Mouse (Mus musculus) CD8-positive naive resting alpha-beta T cell, adult 2 months (primary cell): Measurements from ENCODE around the gene Tmem110.

ENCODE experiments used
- DNase-seq, 2 experiments: peaks; one replicate each; pipeline ENCODE4 v3.0.0; 2022; ENCODE audit warnings: low read depth in 2 of 2, low spot score in 2 of 2

The Tmem110 gene

GRCm38 (mm10) chr14:30825476-30826131 is at the start of gene Tmem110:
Gene Tmem110 (plus strand): TSS chr14:30825590.
- peak; percentile 74 to 85 for DNase-seq

DNA sequence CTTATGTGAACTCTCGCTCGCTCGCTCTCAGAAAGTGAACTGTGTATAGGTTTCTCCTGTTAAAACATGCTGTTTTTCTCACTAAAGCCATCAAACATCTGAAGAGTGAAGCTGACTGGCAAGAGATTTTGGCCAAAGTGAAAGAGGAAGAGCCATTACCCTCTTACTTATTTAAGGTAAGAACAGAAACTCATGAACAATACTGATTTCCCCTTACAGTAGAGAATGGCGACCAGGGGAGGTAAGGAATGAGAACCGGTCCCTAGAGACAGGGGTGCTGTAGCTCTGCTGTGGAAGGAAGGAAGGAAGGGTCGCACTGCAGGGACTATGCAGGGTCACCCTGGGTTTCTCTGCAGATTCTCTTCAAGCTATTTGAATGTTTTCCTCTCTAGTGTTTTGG is 40.8 kb upstream of the Tmem110 start:
- no peak for DNase-seq

GRCm38 (mm10) chr14:30789471-30789870 is 35.9 kb upstream of the Tmem110 start:
- DNase-seq: no peak

GRCm38 (mm10) chr14:30792871-30793270 is 32.5 kb upstream of the Tmem110 start:
- DNase-seq: no peak

- no peak for DNase-seq
These were observed 23.6 kb upstream of the Tmem110 start for GRCm38 (mm10) chr14:30801756-30802155.

DNA sequence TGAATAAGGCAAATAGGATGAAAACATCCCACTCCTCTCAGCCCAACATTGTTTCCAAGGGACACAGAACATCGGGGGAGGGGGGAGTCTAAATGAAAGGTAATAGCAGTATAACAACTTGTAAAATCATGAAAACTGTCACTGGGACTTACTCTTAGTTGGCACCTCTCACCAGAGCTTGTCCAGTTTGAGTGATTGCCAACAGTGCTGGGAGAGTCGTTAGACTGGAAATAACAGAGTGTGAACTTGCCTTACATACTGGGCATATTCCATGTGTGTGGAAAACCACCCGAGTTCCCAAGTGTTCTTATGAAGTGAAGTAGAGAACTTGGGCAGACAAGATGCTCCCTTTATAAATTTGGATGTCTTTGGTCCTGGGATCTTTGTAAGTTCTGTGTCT is 4.3 kb upstream of the Tmem110 start:
- no peak for DNase-seq

DNA sequence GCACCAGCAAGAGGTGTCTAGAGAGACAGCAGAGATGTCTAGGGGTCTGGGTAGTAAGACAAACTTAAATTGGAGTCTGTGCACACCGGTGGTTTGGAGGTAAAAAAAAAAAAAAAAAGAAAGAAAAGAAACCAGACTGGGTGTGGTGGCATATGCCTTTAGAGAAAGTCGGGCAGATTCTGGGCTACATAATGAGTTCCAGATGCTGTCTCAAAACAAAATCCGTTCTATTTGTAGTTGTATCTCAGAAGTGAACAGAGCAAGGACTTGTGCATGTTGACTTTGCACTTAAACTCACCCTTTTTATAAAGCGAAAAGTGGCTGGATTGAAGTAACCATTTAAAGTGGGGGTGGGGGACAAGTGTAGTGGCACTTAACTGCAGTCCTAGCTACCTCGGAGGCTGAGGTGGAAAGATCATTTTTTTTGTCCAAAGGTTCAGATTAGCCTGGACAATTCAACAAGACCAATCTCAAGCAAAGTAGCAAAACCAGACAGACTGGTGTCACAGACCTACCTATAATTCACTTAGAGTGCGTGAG is 864 bp upstream of the Tmem110 start:
- no peak for DNase-seq

DNA sequence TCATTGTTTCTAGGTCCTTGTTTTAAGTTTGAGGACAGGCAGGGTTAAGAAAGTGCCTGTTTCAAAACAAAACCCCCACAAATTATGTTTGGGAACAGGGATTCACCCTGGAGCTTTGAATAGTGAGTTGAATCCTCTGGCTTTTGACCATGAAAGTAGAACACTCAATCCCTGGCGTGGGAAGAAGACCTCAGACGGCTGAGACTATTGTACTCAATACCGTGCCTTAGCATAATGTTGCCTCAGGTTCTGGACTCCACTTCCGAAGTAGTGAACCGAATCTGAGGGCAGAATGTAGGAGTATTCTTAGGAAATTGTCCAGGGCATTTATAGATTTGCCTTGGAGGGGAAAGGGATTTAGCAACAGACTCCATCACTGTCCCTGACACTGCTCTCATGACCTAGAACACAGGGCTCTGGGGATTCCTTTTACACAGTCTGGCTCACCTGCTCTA is 342 bp upstream of the Tmem110 start:
- DNase-seq: no peak

GRCm38 (mm10) chr14:30826174-30827140 is 1.1 kb downstream of the Tmem110 start:
- no peak for DNase-seq

DNA sequence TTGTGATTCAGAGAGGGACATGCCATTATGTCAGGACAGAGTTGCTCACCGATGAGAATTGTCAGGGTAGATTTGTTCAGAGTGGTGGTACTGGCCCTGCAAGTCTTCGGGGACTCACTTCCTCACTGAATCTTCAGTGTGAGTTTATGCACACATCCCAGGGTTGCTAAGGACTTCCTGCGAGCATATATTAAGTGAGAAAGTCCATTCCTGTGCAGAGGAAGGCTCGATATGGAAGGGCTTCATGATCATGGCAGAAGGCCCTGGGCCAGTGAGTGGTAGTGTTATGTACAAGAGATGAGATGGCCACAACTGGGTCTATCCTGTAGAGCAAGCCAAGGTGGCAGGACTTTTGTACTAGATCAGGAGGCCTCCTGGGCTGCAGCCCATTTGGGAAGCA is 2.1 kb downstream of the Tmem110 start:
- no peak for DNase-seq

DNA sequence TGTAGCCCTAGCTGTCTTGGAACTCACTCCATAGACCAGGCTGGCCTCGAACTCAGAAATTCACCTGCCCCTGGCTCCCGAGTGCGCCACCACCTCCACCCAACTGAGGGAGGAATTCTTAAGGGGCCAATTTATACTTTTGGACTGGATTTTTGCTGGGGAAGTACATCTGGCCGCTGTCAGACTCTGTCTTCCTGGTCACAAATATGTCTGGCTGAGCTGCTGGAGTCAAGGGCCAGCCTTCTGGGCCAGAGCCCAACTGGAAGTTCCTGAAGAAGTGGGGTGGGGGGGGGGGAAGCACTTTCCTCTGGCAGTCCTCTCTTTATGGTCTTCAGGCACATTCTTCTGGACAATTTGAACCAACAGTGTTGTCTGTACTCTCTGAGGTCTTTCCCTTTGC is 2.7 kb downstream of the Tmem110 start:
- DNase-seq: no peak

DNA sequence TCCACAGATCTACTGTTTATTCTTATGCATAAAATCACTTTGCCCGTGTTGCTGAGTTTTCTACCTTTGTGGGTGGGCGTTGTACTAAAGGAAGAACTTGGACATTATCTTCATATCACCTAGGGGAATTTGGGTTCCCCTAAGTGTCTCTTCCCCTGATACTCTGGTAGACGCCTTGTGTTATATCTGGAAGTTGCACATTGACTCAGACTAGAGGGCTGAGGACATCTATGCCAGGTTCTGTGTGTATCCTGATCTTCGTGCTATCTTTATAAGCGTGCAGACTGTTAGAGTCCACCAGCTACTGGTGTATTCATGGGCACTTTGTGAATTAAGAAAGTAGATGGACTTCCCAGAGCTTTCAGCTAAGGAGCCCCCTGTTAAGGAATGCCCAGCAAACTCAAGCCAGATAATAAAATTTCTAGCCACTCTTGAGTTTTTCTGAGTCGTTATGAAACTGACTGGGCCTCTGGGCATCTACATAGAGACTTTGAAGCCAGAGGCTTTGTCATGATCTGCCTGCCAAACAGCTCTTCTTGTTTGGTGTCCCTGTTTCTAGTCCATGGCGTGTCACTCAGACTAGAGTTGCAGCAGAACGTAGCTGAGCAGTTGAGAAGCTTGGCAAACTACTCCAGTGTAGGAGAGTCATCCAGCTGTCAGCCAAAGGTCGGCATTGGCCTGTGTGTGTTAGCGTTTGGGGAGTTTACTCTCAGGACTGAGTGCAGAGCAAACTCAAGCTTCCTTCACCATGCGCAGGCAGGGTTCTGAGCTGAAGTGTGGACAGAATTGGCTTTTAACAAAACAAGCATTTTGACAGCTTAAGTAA is 3.5 kb downstream of the Tmem110 start:
- no peak for DNase-seq

GRCm38 (mm10) chr14:30837416-30837996 is 12.1 kb downstream of the Tmem110 start:
- no peak for DNase-seq

DNA sequence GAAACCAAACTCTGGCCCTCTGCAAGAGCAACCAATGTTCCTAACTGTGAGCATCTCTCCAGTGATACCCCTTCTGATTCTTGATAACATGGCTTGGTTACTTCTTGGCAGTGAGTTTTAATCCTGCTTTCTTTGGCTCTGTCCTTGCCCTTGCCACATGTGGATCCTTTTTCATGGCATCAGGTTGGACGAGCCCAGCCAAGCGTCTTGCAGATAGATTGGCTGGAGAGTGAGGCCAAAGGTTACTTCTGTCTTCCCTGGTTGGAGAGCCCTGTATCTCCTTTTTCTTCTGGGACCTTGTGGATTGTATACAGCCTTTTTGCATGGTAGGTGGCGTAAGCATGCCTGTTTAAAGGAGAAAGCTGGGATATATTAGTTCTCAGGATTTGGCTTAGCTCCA is 18.3 kb downstream of the Tmem110 start:
- DNase-seq: no peak

DNA sequence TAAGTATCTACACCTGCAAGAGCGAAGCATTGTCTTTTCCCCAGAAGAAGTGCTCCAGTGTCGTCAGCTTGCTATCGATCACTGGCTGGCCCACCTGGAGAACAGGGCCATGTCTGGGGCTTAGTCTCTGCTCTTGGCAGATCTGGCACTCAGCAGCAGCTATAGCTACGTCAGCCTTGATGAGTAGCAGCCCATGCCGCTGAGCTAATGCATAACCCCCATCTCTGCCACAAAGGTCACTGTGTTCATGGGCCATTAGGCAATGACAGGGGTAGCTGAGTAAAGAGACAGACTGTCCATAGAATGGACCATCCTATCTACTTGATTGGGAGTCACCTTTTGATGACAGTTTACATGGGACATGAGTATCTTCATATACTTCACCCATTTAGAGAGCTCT is 25.1 kb downstream of the Tmem110 start:
- no peak for DNase-seq

DNA sequence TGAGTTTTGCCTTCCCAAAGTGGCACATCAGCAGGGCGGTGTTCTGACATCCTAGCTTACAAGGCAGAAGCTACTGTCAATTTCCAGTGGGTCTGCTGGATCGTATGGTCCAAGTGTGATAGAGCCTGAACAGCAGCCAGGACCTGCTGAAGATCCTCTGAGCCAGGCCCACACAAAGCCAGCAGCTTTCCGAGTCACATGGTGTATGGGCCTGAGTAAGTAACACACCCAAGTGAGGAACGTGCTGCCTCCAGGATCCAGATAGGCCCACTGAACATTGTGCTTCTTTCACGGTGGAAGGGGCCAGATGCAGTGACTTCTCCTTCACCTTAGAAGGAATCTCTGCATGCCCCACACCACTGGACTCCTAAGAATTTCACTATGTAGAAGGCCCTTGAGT is 26.9 kb downstream of the Tmem110 start:
- no peak for DNase-seq

DNA sequence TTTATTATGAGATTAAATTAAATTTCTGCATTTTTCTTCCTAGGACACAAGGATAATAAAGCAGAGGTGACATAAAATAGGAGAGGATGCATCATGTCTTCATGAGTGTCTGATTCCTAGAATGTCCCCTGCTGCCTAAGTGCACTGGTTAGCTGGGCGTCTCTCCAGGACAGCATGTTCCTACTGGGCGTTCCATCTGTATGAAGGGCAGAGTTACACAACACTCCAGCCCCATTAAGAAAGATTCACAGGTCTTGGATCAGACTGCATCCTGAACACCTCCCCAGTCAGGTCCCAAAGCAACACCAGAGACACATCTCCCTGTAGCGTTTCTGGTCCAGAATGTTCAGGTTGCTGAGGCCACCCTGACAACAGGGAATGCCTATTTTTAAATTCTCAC is 29.9 kb downstream of the Tmem110 start:
- no peak for DNase-seq

GRCm38 (mm10) chr14:30856885-30857507 is 31.6 kb downstream of the Tmem110 start:
- no peak for DNase-seq

GRCm38 (mm10) chr14:30857990-30858389 is 32.6 kb downstream of the Tmem110 start:
- DNase-seq: no peak

- DNase-seq: no peak
These were observed 36.2 kb downstream of the Tmem110 start for GRCm38 (mm10) chr14:30861421-30862125.
